ENCODE assay signal across 9 mouse cellular contexts in genomic region chr9:55545556-55546175, GRCm38 (mm10). TPM values are rescaled to one million over a fixed set of nuclear protein-coding genes. Genes with fewer than 3 reads are reported as not detected.
DNase-seq lines count a peak whose midpoint lies in the region; ATAC-seq and TF ChIP-seq lines count a peak whose summit lies in the region.
"Had no signal": no experiment of that assay in that cellular context is flagged by ENCODE, and none has a peak within 500 bp of the region (broad histone marks: within the 10 kb centered on the region; RNA-seq: fewer than 3 reads in every experiment).

No protein-coding gene starts in this region.

- H3K4me2 ChIP-seq in lung, embryonic 16.5 days (ENCODE audit: low read depth, low read length): peak overlapping the region; percentile 47
- H3K4me2 ChIP-seq in forebrain, embryonic 12.5 days: no peak overlapping the region; the same call in 1 of the 2 replicates
- peak overlapping the region; percentile 31; the same call in 1 of the 2 replicates for H3K4me2 ChIP-seq in hindbrain, postnatal 0 days (ENCODE audit: low read depth, low read length)

- H3K4me3 ChIP-seq in lung, embryonic 16.5 days (ENCODE audit: low read length): peak overlapping the region; percentile 39
- peak overlapping the region; percentile 0; the same call in 1 of the 2 replicates for H3K4me3 ChIP-seq in forebrain, embryonic 12.5 days (replicated peaks)
- H3K4me3 ChIP-seq in hindbrain, postnatal 0 days (ENCODE audit: low read length): peak overlapping the region; percentile 11; the same call in 1 of the 2 replicates

- no peak overlapping the region for H3K27ac ChIP-seq in lung, embryonic 16.5 days (ENCODE audit: low read length)
- no peak overlapping the region for H3K27ac ChIP-seq in forebrain, embryonic 12.5 days
- no peak overlapping the region for H3K27ac ChIP-seq in hindbrain, postnatal 0 days

- no peak overlapping the region for H3K9ac ChIP-seq in lung, embryonic 16.5 days (ENCODE audit: low read length)
- no peak overlapping the region for H3K9ac ChIP-seq in forebrain, embryonic 12.5 days
- H3K9ac ChIP-seq in hindbrain, postnatal 0 days (replicated peaks; ENCODE audit: low read length): no peak overlapping the region

- peaks cover 6% of the 10 kb centered on the region for H3K9me3 ChIP-seq in lung, embryonic 16.5 days (ENCODE audit: control insufficient read depth, low read length)
- H3K9me3 ChIP-seq in forebrain, embryonic 12.5 days: no peaks in the 10 kb centered on the region
- no peaks in the 10 kb centered on the region for H3K9me3 ChIP-seq in hindbrain, postnatal 0 days (ENCODE audit: low read length)

- 7% methylated on average over 41 of the region's 41 CpGs for WGBS in lung, embryonic 16.5 days
- WGBS in forebrain, embryonic 12.5 days: 4% methylated on average over 41 of the region's 41 CpGs
- WGBS in hindbrain, postnatal 0 days: 5% methylated on average over 41 of the region's 41 CpGs

- no peak for DNase-seq in lung, postnatal 36 days
- no peak for DNase-seq in hindbrain, postnatal 0 days (ENCODE audit: low spot score)
- peak; percentile 7 for DNase-seq in lung, postnatal 10 days
- DNase-seq in spleen, postnatal 14 days (ENCODE audit: low spot score in 2 of 2): no peak
- DNase-seq in urinary bladder, postnatal 14 days (ENCODE audit: low spot score): no peak

- no peak for ATAC-seq in lung, embryonic 16.5 days (ENCODE audit: low read depth)
- no peak for ATAC-seq in forebrain, embryonic 12.5 days (ENCODE audit: low FRiP score)
- no peak for ATAC-seq in hindbrain, postnatal 0 days

- H3K36me3 ChIP-seq in lung, embryonic 16.5 days (ENCODE audit: control insufficient read depth, insufficient read depth, low read length): no peaks in the 10 kb centered on the region
- no peaks in the 10 kb centered on the region for H3K36me3 ChIP-seq in forebrain, embryonic 12.5 days (replicated peaks)
- no peaks in the 10 kb centered on the region for H3K36me3 ChIP-seq in hindbrain, postnatal 0 days (ENCODE audit: insufficient read depth, low read length)

- no peak for TF ChIP-seq CTCF in hindbrain, postnatal 0 days (IDR thresholded peaks at IDR 0.05; ENCODE audit: low read depth)

- peaks cover 33% of the 10 kb centered on the region for H3K4me1 ChIP-seq in lung, embryonic 16.5 days (replicated peaks; ENCODE audit: control insufficient read depth, insufficient read depth, low read length)
- peaks cover 45% of the 10 kb centered on the region for H3K4me1 ChIP-seq in forebrain, embryonic 12.5 days
- H3K4me1 ChIP-seq in hindbrain, postnatal 0 days (ENCODE audit: insufficient read depth, low read length): no peaks in the 10 kb centered on the region; the same call in 1 of the 2 replicates

- peaks cover 84% of the 10 kb centered on the region for H3K27me3 ChIP-seq in lung, embryonic 16.5 days (ENCODE audit: control insufficient read depth, insufficient read depth, low read depth, low read length)
- peaks cover 95% of the 10 kb centered on the region for H3K27me3 ChIP-seq in forebrain, embryonic 12.5 days
- peaks cover 65% of the 10 kb centered on the region for H3K27me3 ChIP-seq in hindbrain, postnatal 0 days (ENCODE audit: insufficient read depth, low read length)

RNA-seq across cellular contexts. Expression of gene Isl2, which starts 7.2 kb away (rescaled TPM):
- 0.31 TPM in 1 of 2 replicates, not detected in the other for polyA plus RNA-seq in lung, embryonic 16.5 days (2015; fragmentation: Nextera tagmentation; extraction: Ambion mirVana)
- 0.68 and 0.73 TPM in 2 replicates for polyA plus RNA-seq in forebrain, embryonic 12.5 days (2016; fragmentation: Nextera tagmentation; extraction: Ambion mirVana)
- 1.2 and 1.6 TPM in 2 replicates for total RNA-seq in hindbrain, postnatal 0 days (2014; rRNA removed)
- 0.53 and 0.95 TPM in 2 replicates for polyA plus RNA-seq in hindbrain, postnatal 0 days (2015; fragmentation: Nextera tagmentation; extraction: Ambion mirVana)
- total RNA-seq: adrenal gland, adult 18-20 months had no signal
- polyA plus RNA-seq: gonadal fat pad, adult 2 months had no signal

RNA-seq across cellular contexts. Expression of gene Etfa, which starts 33.6 kb away (rescaled TPM):
- polyA plus RNA-seq in lung, embryonic 16.5 days (2015; fragmentation: Nextera tagmentation; extraction: Ambion mirVana): 216 and 219 TPM in 2 replicates
- polyA plus RNA-seq in forebrain, embryonic 12.5 days (2016; fragmentation: Nextera tagmentation; extraction: Ambion mirVana): 136 and 139 TPM in 2 replicates
- 12.5 and 17.6 TPM in 2 replicates for total RNA-seq in hindbrain, postnatal 0 days (2014; rRNA removed)
- polyA plus RNA-seq in hindbrain, postnatal 0 days (2015; fragmentation: Nextera tagmentation; extraction: Ambion mirVana): 127 and 145 TPM in 2 replicates
